10 mouse cellular contexts compared by ENCODE assay signal in the genomic region with DNA sequence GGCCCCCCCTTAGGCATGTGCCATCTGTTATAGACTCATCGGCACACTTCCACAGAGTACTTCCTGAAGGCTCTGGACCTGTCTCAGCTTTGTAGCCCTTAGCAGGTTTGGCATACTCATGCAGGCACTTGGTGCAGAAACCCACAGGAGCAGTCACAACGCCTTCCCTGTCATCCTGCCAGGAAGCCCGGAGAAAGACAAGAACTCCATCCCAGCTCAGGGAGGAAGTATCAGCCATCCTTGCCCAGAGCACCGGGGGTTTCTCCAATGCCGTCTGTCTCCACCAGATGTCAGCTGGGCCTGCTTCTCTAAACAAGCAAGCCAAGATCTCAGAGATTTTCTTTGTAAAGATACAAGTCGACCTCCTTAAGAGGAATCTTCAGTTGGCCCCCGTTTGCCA. TPM values are rescaled to one million over a fixed set of nuclear protein-coding genes. Genes with fewer than 3 reads are reported as not detected.
DNase-seq lines count a peak whose midpoint lies in the region; ATAC-seq and TF ChIP-seq lines count a peak whose summit lies in the region.
"Had no signal": no experiment of that assay in that cellular context is flagged by ENCODE, and none has a peak within 500 bp of the region (broad histone marks: within the 10 kb centered on the region; RNA-seq: fewer than 3 reads in every experiment).

No protein-coding gene starts in this region.

- no peak overlapping the region for H3K27ac ChIP-seq in heart, postnatal 0 days (ENCODE audit: low read depth)
- H3K27ac ChIP-seq in lung, embryonic 14.5 days (ENCODE audit: low read depth), result no peak overlapping the region
- H3K27ac ChIP-seq: lung, embryonic 15.5 days; stomach, embryonic 15.5 days had no signal

- peak; percentile 38 for TF ChIP-seq CTCF in heart, postnatal 0 days (IDR thresholded peaks at IDR 0.05; ENCODE audit: low read depth)
- TF ChIP-seq CTCF in lung, embryonic 14.5 days (IDR thresholded peaks at IDR 0.05; ENCODE audit: low read depth), result peak; percentile 50
- TF ChIP-seq CTCF in Patski (IDR thresholded peaks at IDR 0.05), result peak; percentile 10

- in situ Hi-C loops in Patski (cut with MboI; ENCODE audit: low pct_unique_long_range_greater_than_20kb), result loop anchor here (5.0 to 10.0 kb wide), 4 partner anchors 271 to 771 kb away; no protein-coding TSS in a partner anchor

- ATAC-seq in heart, postnatal 0 days (ENCODE audit: insufficient read depth, low read depth), result no peak
- no peak for ATAC-seq in lung, embryonic 14.5 days (ENCODE audit: insufficient read depth)
- ATAC-seq in Patski, result no peak

- peaks cover 13% of the 10 kb centered on the region; the same call in 1 of the 2 replicates for H3K36me3 ChIP-seq in heart, postnatal 0 days (replicated peaks; ENCODE audit: control insufficient read depth, insufficient read depth, low read length)
- H3K36me3 ChIP-seq in lung, embryonic 14.5 days (ENCODE audit: insufficient read depth), result peaks cover 8% of the 10 kb centered on the region; the same call in 1 of the 2 replicates

- POLR2A ChIA-PET in Patski (lab: Charles Lee), result no interaction called here

- CTCF ChIA-PET in Patski (lab: Charles Lee), result no interaction called here

- H3K9ac ChIP-seq in heart, postnatal 0 days (replicated peaks; ENCODE audit: low read depth, low read length), result no peak overlapping the region
- H3K9ac ChIP-seq in lung, embryonic 14.5 days, result no peak overlapping the region
- H3K9ac ChIP-seq: lung, embryonic 15.5 days; stomach, embryonic 15.5 days had no signal

- peaks cover 4% of the 10 kb centered on the region; the same call in 1 of the 2 replicates for H3K4me1 ChIP-seq in heart, postnatal 0 days (ENCODE audit: control insufficient read depth, insufficient read depth)
- no peaks in the 10 kb centered on the region for H3K4me1 ChIP-seq in lung, embryonic 14.5 days (ENCODE audit: insufficient read depth)

- H3K4me2 ChIP-seq in heart, postnatal 0 days (ENCODE audit: low read depth, low read length), result no peak overlapping the region
- no peak overlapping the region for H3K4me2 ChIP-seq in lung, embryonic 14.5 days
- H3K4me2 ChIP-seq: lung, embryonic 15.5 days; stomach, embryonic 15.5 days had no signal

- H3K9me3 ChIP-seq in heart, postnatal 0 days (replicated peaks; ENCODE audit: control insufficient read depth, low read length), result no peaks in the 10 kb centered on the region
- H3K9me3 ChIP-seq in lung, embryonic 14.5 days (ENCODE audit: low read depth, low read length), result no peaks in the 10 kb centered on the region
- H3K9me3 ChIP-seq: lung, embryonic 15.5 days; stomach, embryonic 15.5 days had no signal

- H3K27me3 ChIP-seq in heart, postnatal 0 days (ENCODE audit: control insufficient read depth, insufficient read depth, low read length), result no peaks in the 10 kb centered on the region
- peaks cover 9% of the 10 kb centered on the region for H3K27me3 ChIP-seq in lung, embryonic 14.5 days (ENCODE audit: insufficient read depth, low read length)
- no peaks in the 10 kb centered on the region for H3K27me3 ChIP-seq in Patski

- intact Hi-C loops in heart, postnatal 10 days (cut with DNase I), result no loop called here

- no peak for DNase-seq in heart, postnatal 0 days (ENCODE audit: low spot score)
- DNase-seq in heart, postnatal 10 days, result no peak
- DNase-seq in lung, embryonic 14.5 days, result peak; percentile 47
- no peak for DNase-seq in lung, postnatal 4 days
- no peak for DNase-seq in Patski (ENCODE audit: low read depth, low spot score)
- DNase-seq in cerebellum, postnatal 25 days, result peak; percentile 58 to 76
- no peak for DNase-seq in layer of hippocampus, postnatal 10 days (ENCODE audit: low spot score in 2 of 2)

- WGBS in heart, postnatal 0 days, result 26% methylated on average over 7 of the region's 7 CpGs
- 24% methylated on average over 7 of the region's 7 CpGs for WGBS in lung, embryonic 14.5 days

- no peak for TF ChIP-seq EP300 in heart, postnatal 0 days (IDR thresholded peaks at IDR 0.05; ENCODE audit: low read depth)

- no peak overlapping the region for H3K4me3 ChIP-seq in heart, postnatal 0 days (ENCODE audit: low read depth, low read length)
- no peak overlapping the region for H3K4me3 ChIP-seq in lung, embryonic 14.5 days (ENCODE audit: low read depth, low read length)
- H3K4me3 ChIP-seq: lung, embryonic 15.5 days; myocyte; stomach, embryonic 15.5 days had no signal

RNA-seq across cellular contexts. Expression of gene Akap1, which starts 38.5 kb away (rescaled TPM):
- 125 and 144 TPM in 2 replicates for total RNA-seq in heart, postnatal 0 days (2014; rRNA removed; ENCODE audit: low replicate concordance)
- polyA plus RNA-seq in heart, postnatal 0 days (2015; fragmentation: Nextera tagmentation; extraction: Ambion mirVana), result 51.4 and 54.0 TPM in 2 replicates
- 100 to 1,000 TPM; 110 to 122 TPM for total RNA-seq in heart, postnatal 10 days (2021)
- polyA plus RNA-seq in lung, embryonic 14.5 days (2014; fragmentation: Nextera tagmentation; extraction: Ambion mirVana), result 18.8 and 20.6 TPM in 2 replicates
- 43.3 TPM for polyA plus RNA-seq in Patski (2021)
- total RNA-seq in layer of hippocampus, postnatal 10 days (2021), result 10 to 100 TPM; 44.1 to 45.8 TPM

Comparison
In these comparisons a context has a peak if more than half of its experiments do, and no peak if none do; other contexts are left out.
1. DNase-seq: peak in lung, embryonic 14.5 days (single experiment) and cerebellum, postnatal 25 days (2 of 2); none in heart, postnatal 0 days (single experiment), heart, postnatal 10 days (0 of 2), lung, postnatal 4 days (0 of 2), Patski (single experiment) and layer of hippocampus, postnatal 10 days (0 of 2).
2. Peak in every context shown above with its lines, with median percentiles within 50 percentile points of each other: CTCF ChIP-seq.